Comparison of ENCODE assay signal across 8 mouse cellular contexts in the genomic region with DNA sequence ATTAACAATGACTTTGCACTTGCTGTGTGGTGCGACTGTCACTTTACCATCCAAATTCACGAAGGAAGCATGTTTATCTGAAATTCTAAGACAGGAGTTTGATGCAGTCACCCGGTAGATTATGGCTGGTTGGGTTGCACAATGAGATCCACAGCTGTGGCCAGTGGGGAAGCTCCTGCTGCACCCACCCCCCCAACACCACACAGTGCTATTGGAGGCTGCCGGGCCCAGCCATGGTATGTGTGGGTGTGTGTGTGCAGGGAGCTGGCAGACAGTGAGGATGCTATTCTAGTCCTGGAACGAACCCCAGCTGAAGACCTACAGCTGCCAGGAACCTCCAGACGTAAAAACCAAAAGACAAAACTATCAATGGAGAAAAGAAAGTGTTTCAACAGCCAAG. TPM values are rescaled to one million over a fixed set of nuclear protein-coding genes. Genes with fewer than 3 reads are reported as not detected.
A peak's percentile ranks its signal among the peaks of the same experiment; 100 is the strongest.
DNase-seq lines count a peak whose midpoint lies in the region; ATAC-seq and TF ChIP-seq lines count a peak whose summit lies in the region.

No protein-coding gene starts in this region.

- peak; percentile 69 for DNase-seq in Muller cell, postnatal 12 days (ENCODE audit: inconsistent ontology term)
- peak; percentile 41 to 62 for DNase-seq in cerebellum, adult 2 months
- peak; percentile 66 to 88 for DNase-seq in left cerebral cortex, adult 9 months (ENCODE audit: low spot score in 2 of 2)
- no peak for DNase-seq in midbrain, embryonic 14.5 days
- no peak for DNase-seq in thymus, adult 2 months
- no peak for DNase-seq in hindbrain, embryonic 14.5 days (ENCODE audit: low spot score)

- H3K9ac ChIP-seq in stomach, embryonic 16.5 days (ENCODE audit: low read length) = no peak overlapping the region
- no peak overlapping the region for H3K9ac ChIP-seq in midbrain, embryonic 14.5 days (replicated peaks; ENCODE audit: low read length)
- H3K9ac ChIP-seq in hindbrain, embryonic 14.5 days = no peak overlapping the region

- no peak overlapping the region for H3K4me3 ChIP-seq in cerebellum, adult 2 months (replicated peaks; ENCODE audit: insufficient read depth, low read depth, low read length)
- no peak overlapping the region for H3K4me3 ChIP-seq in stomach, embryonic 16.5 days (replicated peaks; ENCODE audit: low read length)
- H3K4me3 ChIP-seq in midbrain, embryonic 14.5 days (replicated peaks; ENCODE audit: low read depth, low read length) = no peak overlapping the region
- H3K4me3 ChIP-seq in thymus, adult 2 months (ENCODE audit: control insufficient read depth, insufficient read depth, low read length) = no peak overlapping the region
- H3K4me3 ChIP-seq in hindbrain, embryonic 14.5 days (replicated peaks; ENCODE audit: low read length) = no peak overlapping the region

- no peak for TF ChIP-seq CTCF in cerebellum, adult 2 months (IDR thresholded peaks at IDR 0.05; ENCODE audit: borderline replicate concordance, insufficient read depth, low read depth, low read length)
- TF ChIP-seq CTCF in thymus, adult 2 months (IDR thresholded peaks at IDR 0.05; ENCODE audit: borderline replicate concordance, control insufficient read depth, extremely low read depth, insufficient read depth, low read length, poor library complexity) = no peak

- H3K9me3 ChIP-seq in stomach, embryonic 16.5 days (replicated peaks; ENCODE audit: control insufficient read depth, low read length) = no peaks in the 10 kb centered on the region
- no peaks in the 10 kb centered on the region for H3K9me3 ChIP-seq in midbrain, embryonic 14.5 days (ENCODE audit: control insufficient read depth, low read length)
- no peaks in the 10 kb centered on the region for H3K9me3 ChIP-seq in hindbrain, embryonic 14.5 days (ENCODE audit: control insufficient read depth, low read length)

- H3K36me3 ChIP-seq in stomach, embryonic 16.5 days (ENCODE audit: control insufficient read depth, insufficient read depth, low read length) = no peaks in the 10 kb centered on the region
- H3K36me3 ChIP-seq in midbrain, embryonic 14.5 days (ENCODE audit: control insufficient read depth, insufficient read depth, low read length) = no peaks in the 10 kb centered on the region
- H3K36me3 ChIP-seq in thymus, adult 2 months (ENCODE audit: control insufficient read depth, insufficient read depth, low read length) = no peaks in the 10 kb centered on the region
- no peaks in the 10 kb centered on the region for H3K36me3 ChIP-seq in hindbrain, embryonic 14.5 days (replicated peaks; ENCODE audit: control insufficient read depth, insufficient read depth)

- peak; percentile 75 for ATAC-seq in granulocyte monocyte progenitor cell, adult 5-6 weeks (replicated peaks; ENCODE audit: poor library complexity, severe bottlenecking)
- peak; percentile 65; the same call in 1 of the 2 replicates for ATAC-seq in stomach, embryonic 16.5 days (ENCODE audit: insufficient read depth, low FRiP score)
- ATAC-seq in midbrain, embryonic 14.5 days (ENCODE audit: low FRiP score, low TSS enrichment) = no peak
- ATAC-seq in hindbrain, embryonic 14.5 days (ENCODE audit: low FRiP score) = no peak

- H3K4me2 ChIP-seq in stomach, embryonic 16.5 days (ENCODE audit: low read depth, low read length) = no peak overlapping the region
- no peak overlapping the region for H3K4me2 ChIP-seq in midbrain, embryonic 14.5 days (ENCODE audit: low read length)
- H3K4me2 ChIP-seq in hindbrain, embryonic 14.5 days (replicated peaks) = no peak overlapping the region

- 24% methylated on average over 6 of the region's 6 CpGs for WGBS in cerebellum, adult 2 months
- WGBS in stomach, embryonic 16.5 days = 59% methylated on average over 6 of the region's 6 CpGs
- 87% methylated on average over 6 of the region's 6 CpGs for WGBS in midbrain, embryonic 14.5 days
- 90% methylated on average over 6 of the region's 6 CpGs for WGBS in thymus, adult 2 months
- 89% methylated on average over 6 of the region's 6 CpGs for WGBS in hindbrain, embryonic 14.5 days

- no peak for TF ChIP-seq POLR2A in cerebellum, adult 2 months (IDR thresholded peaks at IDR 0.05; ENCODE audit: borderline replicate concordance, insufficient read depth, low read length)
- no peak for TF ChIP-seq POLR2A in thymus, adult 2 months (IDR thresholded peaks at IDR 0.05; ENCODE audit: control insufficient read depth, extremely low read depth, insufficient read depth, low read length, poor library complexity)

- no peak overlapping the region for H3K27ac ChIP-seq in cerebellum, adult 2 months (ENCODE audit: insufficient read depth, low read length)
- H3K27ac ChIP-seq in stomach, embryonic 16.5 days (ENCODE audit: low read length) = no peak overlapping the region
- no peak overlapping the region for H3K27ac ChIP-seq in midbrain, embryonic 14.5 days (replicated peaks; ENCODE audit: low read depth, low read length)
- no peak overlapping the region for H3K27ac ChIP-seq in thymus, adult 2 months (ENCODE audit: control insufficient read depth, insufficient read depth, low read length)
- no peak overlapping the region for H3K27ac ChIP-seq in hindbrain, embryonic 14.5 days

- H3K27me3 ChIP-seq in cerebellum, adult 2 months (ENCODE audit: control insufficient read depth, insufficient read depth, low read length) = no peaks in the 10 kb centered on the region
- no peaks in the 10 kb centered on the region for H3K27me3 ChIP-seq in stomach, embryonic 16.5 days (ENCODE audit: control insufficient read depth, insufficient read depth, low read length)
- no peaks in the 10 kb centered on the region for H3K27me3 ChIP-seq in midbrain, embryonic 14.5 days (ENCODE audit: control insufficient read depth, insufficient read depth, low read length)
- H3K27me3 ChIP-seq in thymus, adult 2 months (ENCODE audit: control insufficient read depth, insufficient read depth, low read length) = no peaks in the 10 kb centered on the region
- no peaks in the 10 kb centered on the region for H3K27me3 ChIP-seq in hindbrain, embryonic 14.5 days (ENCODE audit: control insufficient read depth, insufficient read depth, low read length)

- H3K4me1 ChIP-seq in cerebellum, adult 2 months (ENCODE audit: control insufficient read depth, insufficient read depth, low read length) = peaks cover 9% of the 10 kb centered on the region
- no peaks in the 10 kb centered on the region for H3K4me1 ChIP-seq in stomach, embryonic 16.5 days (ENCODE audit: control insufficient read depth, insufficient read depth, low read length)
- no peaks in the 10 kb centered on the region for H3K4me1 ChIP-seq in midbrain, embryonic 14.5 days (ENCODE audit: control insufficient read depth, insufficient read depth, low read length)
- no peaks in the 10 kb centered on the region for H3K4me1 ChIP-seq in thymus, adult 2 months (replicated peaks; ENCODE audit: control insufficient read depth, insufficient read depth, low read length)
- H3K4me1 ChIP-seq in hindbrain, embryonic 14.5 days (replicated peaks; ENCODE audit: control insufficient read depth, insufficient read depth, low read length) = no peaks in the 10 kb centered on the region

RNA-seq across cellular contexts. Expression of a gene that starts 35.7 kb away (rescaled TPM):
- 0.05 and 0.07 TPM in 2 replicates for polyA plus RNA-seq in cerebellum, adult 2 months (2012; rRNA removed)
- not detected in 2 replicates for total RNA-seq in granulocyte monocyte progenitor cell, adult 5-6 weeks (2014; fragmentation: Nextera tagmentation)
- not detected in 2 replicates for total RNA-seq in granulocyte monocyte progenitor cell, adult 5-6 weeks (2017)
- polyA plus RNA-seq in stomach, embryonic 16.5 days (2015; fragmentation: Nextera tagmentation; extraction: Ambion mirVana) = 0.04 TPM in 1 of 2 replicates, not detected in the other
- not detected in 2 replicates for polyA plus RNA-seq in midbrain, embryonic 14.5 days (2014; fragmentation: Nextera tagmentation; extraction: Ambion mirVana)
- polyA plus RNA-seq in thymus, adult 2 months (2012; rRNA removed) = 0.03 TPM in 1 of 2 replicates, not detected in the other
- polyA plus RNA-seq in hindbrain, embryonic 14.5 days (2014; fragmentation: Nextera tagmentation; extraction: Ambion mirVana) = not detected in 2 replicates

RNA-seq across cellular contexts. Expression of a gene that starts 41.4 kb away (rescaled TPM):
- 131 and 140 TPM in 2 replicates for polyA plus RNA-seq in cerebellum, adult 2 months (2012; rRNA removed)
- 14.8 and 20.4 TPM in 2 replicates for total RNA-seq in granulocyte monocyte progenitor cell, adult 5-6 weeks (2014; fragmentation: Nextera tagmentation)
- 49.9 and 60.4 TPM in 2 replicates for total RNA-seq in granulocyte monocyte progenitor cell, adult 5-6 weeks (2017)
- 55.2 and 65.1 TPM in 2 replicates for polyA plus RNA-seq in stomach, embryonic 16.5 days (2015; fragmentation: Nextera tagmentation; extraction: Ambion mirVana)
- polyA plus RNA-seq in midbrain, embryonic 14.5 days (2014; fragmentation: Nextera tagmentation; extraction: Ambion mirVana) = 146 and 151 TPM in 2 replicates
- 1.9 and 3.0 TPM in 2 replicates for polyA plus RNA-seq in thymus, adult 2 months (2012; rRNA removed)
- polyA plus RNA-seq in hindbrain, embryonic 14.5 days (2014; fragmentation: Nextera tagmentation; extraction: Ambion mirVana) = 176 and 196 TPM in 2 replicates

Comparison
In these comparisons a context has a peak if more than half of its experiments do, and no peak if none do; other contexts are left out.
1. DNase-seq: peak in Muller cell, postnatal 12 days (single experiment), cerebellum, adult 2 months (2 of 2) and left cerebral cortex, adult 9 months (2 of 2); none in midbrain, embryonic 14.5 days (single experiment), thymus, adult 2 months (single experiment) and hindbrain, embryonic 14.5 days (single experiment).
2. ATAC-seq: peak in granulocyte monocyte progenitor cell, adult 5-6 weeks (single experiment) and stomach, embryonic 16.5 days (single experiment); none in midbrain, embryonic 14.5 days (single experiment) and hindbrain, embryonic 14.5 days (single experiment).
3. RNA of a gene that starts 41.4 kb away (polyA plus RNA-seq): 176 to 196 TPM in hindbrain, embryonic 14.5 days, 146 to 151 TPM in midbrain, embryonic 14.5 days, 131 to 140 TPM in cerebellum, adult 2 months and 55.2 to 65.1 TPM in stomach, embryonic 16.5 days; 1.9 to 3.0 TPM in thymus, adult 2 months; every median in the first group is over 10 times any median in the second.